Mouse (Mus musculus): ENCODE measurements at regions not wholly inside any gene's neighbourhood (a gene's known extent, or its start where the extent isn't known, plus 50 kb on each side); places are given as distances from the start of the nearest gene placed in this dataset.

DNA sequence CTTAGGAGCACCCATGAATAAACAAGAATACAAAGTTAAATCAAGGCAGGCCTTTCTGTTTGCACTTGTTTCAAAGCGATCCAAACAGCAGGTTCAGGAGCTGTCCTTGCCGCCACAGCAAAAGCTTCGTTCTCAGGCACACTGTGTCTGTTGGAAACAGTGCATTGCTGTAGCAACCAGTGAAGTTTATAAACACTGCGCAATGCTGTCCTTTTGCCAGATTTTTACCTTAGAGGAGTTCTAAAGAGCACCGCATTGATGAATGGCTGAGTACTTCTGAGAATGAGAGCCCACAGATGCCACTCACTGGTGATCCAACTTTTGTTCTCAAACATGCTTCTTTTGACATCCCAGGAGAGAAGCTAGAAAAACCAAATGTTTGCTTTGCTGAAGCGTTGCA lies 64.0 kb upstream of the Bmp4 start:
- Histone ChIP-seq H3K4me1 (replicated peaks) (no peaks in the 10 kb centered on the region), H3K27me3 (no peaks in the 10 kb centered on the region), H3K9ac (replicated peaks) (no peak overlapping the region), H3K9me3 (no peaks in the 10 kb centered on the region), H3K4me2 (no peak overlapping the region), H3K4me3 (replicated peaks) (no peak overlapping the region), H3K36me3 (no peaks in the 10 kb centered on the region), H3K27ac (no peak overlapping the region)
- no peak for ATAC-seq (ENCODE audit: insufficient number of reproducible peaks, insufficient read depth, low FRiP score, low TSS enrichment, low read depth)
- 74% methylated on average over 6 of the region's 6 CpGs for WGBS

DNA sequence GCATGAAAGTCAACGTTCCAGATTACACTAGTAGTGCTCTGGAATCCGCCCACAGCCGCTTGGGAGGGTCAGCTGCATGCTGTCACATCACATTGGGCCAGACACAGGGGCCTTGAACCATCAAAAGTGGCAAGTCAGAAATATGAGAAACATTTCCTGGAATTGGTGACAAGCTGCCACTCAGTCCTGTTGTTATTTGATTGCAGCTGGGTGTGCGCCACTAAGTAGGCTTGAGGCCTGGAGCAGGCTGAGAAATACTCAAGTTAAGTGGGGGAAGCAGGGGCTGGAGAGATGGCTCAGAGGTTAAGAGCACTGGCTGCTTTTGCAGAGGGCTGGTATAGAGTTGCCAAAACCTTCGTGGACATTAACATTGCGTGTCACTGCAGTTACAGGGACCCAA lies 51.2 kb upstream of the Bmp4 start:
- Histone ChIP-seq H3K4me3 (replicated peaks) (no peak overlapping the region), H3K9me3 (no peaks in the 10 kb centered on the region), H3K4me2 (no peak overlapping the region), H3K4me1 (replicated peaks) (peaks cover 12% of the 10 kb centered on the region), H3K9ac (replicated peaks) (no peak overlapping the region), H3K27me3 (peaks cover 5% of the 10 kb centered on the region; the same call in 1 of the 2 replicates), H3K27ac (no peak overlapping the region), H3K36me3 (no peaks in the 10 kb centered on the region)
- 87% methylated on average over 6 of the region's 6 CpGs for WGBS
- ATAC-seq (ENCODE audit: insufficient number of reproducible peaks, insufficient read depth, low FRiP score, low TSS enrichment, low read depth): no peak
